Mouse (Mus musculus) liver, embryonic 15.5 days (tissue): ENCODE measurements around the gene Tpbg. TPM values are rescaled to one million over a fixed set of nuclear protein-coding genes. Genes with fewer than 3 reads are reported as not detected.

ENCODE experiments used
- ATAC-seq: fragments of 200-750 bp; cut with Nextera tagmentation; 2 replicates; pipeline ENCODE4 v1.8.0; 2017; ENCODE audit warnings: moderate number of reproducible peaks, mild to moderate bottlenecking, moderate library complexity; ENCODE audit not compliant: insufficient read depth
- H3K27ac ChIP-seq: fragments of 300-500 bp; sonication (generic); replicated peaks from 2 replicates; pipeline ENCODE4 v1.5.1; 2015; ENCODE audit warnings: mild to moderate bottlenecking, inconsistent platforms
- H3K27me3 ChIP-seq: fragments of 300-500 bp; sonication (generic); 2 replicates; pipeline ENCODE4 v1.6.1; 2015; ENCODE audit warnings: mild to moderate bottlenecking, inconsistent platforms
- H3K36me3 ChIP-seq: fragments of 300-500 bp; sonication (generic); replicated peaks from 2 replicates; pipeline ENCODE4 v1.6.1; 2015; ENCODE audit warnings: moderate library complexity, mild to moderate bottlenecking, inconsistent platforms
- H3K4me1 ChIP-seq: fragments of 300-500 bp; sonication (generic); replicated peaks from 2 replicates; pipeline ENCODE4 v1.6.1; 2015; ENCODE audit warnings: inconsistent platforms
- H3K4me2 ChIP-seq: fragments of 300-500 bp; sonication (generic); 2 replicates; pipeline ENCODE4 v1.6.1; 2015; ENCODE audit warnings: moderate library complexity, mild to moderate bottlenecking, inconsistent platforms
- H3K4me3 ChIP-seq: fragments of 300-500 bp; sonication (generic); replicated peaks from 2 replicates; pipeline ENCODE4 v1.5.1; 2015; ENCODE audit warnings: mild to moderate bottlenecking, inconsistent platforms
- H3K9ac ChIP-seq: fragments of 300-500 bp; sonication (generic); 2 replicates; pipeline ENCODE4 v1.6.1; 2015; ENCODE audit warnings: moderate library complexity, mild to moderate bottlenecking, inconsistent platforms
- H3K9me3 ChIP-seq: fragments of 300-500 bp; sonication (generic); replicated peaks from 2 replicates; pipeline ENCODE4 v1.6.1; 2016; ENCODE audit warnings: inconsistent platforms
- WGBS: fragments of 180-500 bp; shearing (Covaris S2); methylation state at CpG from one replicate; pipeline ENCODE4 v1.1.7; 2015; ENCODE audit warnings: mixed read lengths; ENCODE audit not compliant: insufficient replicate concordance; 5-methylcytosine and 5-hydroxymethylcytosine counted together
- polyA plus RNA-seq: library from polyadenylated mRNA; unstranded; fragments of >200 nt; fragmentation: Nextera tagmentation; extraction: Ambion mirVana; gene quantifications from 2 replicates; pipeline ENCODE4 v1.2.1, GENCODE M21; 2015

The Tpbg gene
- polyA plus RNA-seq, 1 experiment from 2014 or later = 0.30 TPM

DNA sequence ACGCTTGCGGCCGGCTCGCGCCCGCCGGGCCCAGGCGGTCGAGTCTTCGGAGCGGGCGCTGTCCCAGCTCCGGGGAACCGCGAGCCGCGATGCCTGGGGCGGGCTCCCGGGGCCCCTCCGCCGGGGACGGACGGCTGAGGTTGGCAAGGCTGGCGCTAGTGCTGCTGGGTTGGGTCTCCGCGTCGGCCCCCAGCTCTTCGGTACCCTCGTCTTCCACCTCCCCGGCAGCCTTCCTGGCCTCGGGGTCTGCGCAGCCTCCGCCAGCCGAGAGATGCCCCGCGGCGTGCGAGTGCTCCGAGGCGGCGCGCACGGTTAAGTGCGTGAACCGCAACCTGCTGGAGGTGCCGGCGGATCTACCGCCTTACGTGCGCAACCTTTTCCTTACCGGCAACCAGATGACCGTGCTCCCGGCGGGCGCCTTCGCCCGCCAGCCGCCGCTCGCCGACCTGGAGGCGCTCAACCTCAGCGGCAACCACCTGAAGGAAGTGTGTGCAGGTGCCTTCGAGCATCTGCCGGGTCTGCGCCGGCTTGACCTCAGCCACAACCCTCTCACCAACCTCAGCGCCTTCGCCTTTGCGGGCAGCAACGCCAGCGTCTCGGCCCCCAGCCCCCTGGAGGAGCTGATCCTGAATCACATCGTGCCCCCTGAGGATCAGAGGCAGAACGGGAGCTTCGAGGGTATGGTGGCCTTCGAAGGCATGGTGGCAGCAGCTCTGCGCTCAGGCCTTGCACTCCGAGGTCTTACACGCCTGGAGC is 1.9 kb downstream of the Tpbg start:
- H3K4me3 ChIP-seq = peak overlapping the region; percentile 48
- H3K36me3 ChIP-seq = no peaks in the 10 kb centered on the region
- no peak overlapping the region for H3K27ac ChIP-seq
- no peak for ATAC-seq
- H3K9ac ChIP-seq = no peak overlapping the region
- H3K4me1 ChIP-seq = 0 out of 2 replicates have a peak, but pooled peaks cover 4% of the 10 kb centered on the region
- H3K9me3 ChIP-seq = no peaks in the 10 kb centered on the region
- peak overlapping the region; percentile 71 for H3K4me2 ChIP-seq
- H3K27me3 ChIP-seq = peaks cover 57% of the 10 kb centered on the region
- WGBS = 4% methylated on average over 69 of the region's 80 CpGs

DNA sequence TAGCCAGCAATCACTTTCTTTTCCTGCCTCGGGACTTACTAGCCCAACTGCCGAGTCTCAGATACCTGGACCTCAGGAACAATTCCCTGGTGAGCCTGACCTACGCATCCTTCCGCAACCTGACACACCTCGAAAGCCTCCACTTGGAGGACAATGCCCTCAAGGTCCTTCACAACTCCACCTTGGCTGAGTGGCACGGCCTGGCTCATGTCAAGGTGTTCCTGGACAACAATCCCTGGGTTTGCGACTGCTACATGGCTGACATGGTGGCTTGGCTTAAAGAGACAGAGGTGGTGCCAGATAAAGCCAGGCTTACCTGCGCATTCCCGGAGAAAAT is 2.4 kb downstream of the Tpbg start:
- Histone ChIP-seq H3K4me2 (peak overlapping the region; percentile 71), H3K4me3 (no peak overlapping the region), H3K36me3 (no peaks in the 10 kb centered on the region), H3K27ac (no peak overlapping the region), H3K9ac (no peak overlapping the region), H3K9me3 (no peaks in the 10 kb centered on the region), H3K4me1 (0 out of 2 replicates have a peak, but pooled peaks cover 4% of the 10 kb centered on the region), H3K27me3 (peaks cover 57% of the 10 kb centered on the region)
- ATAC-seq = no peak
- WGBS = 65% methylated on average over 9 of the region's 9 CpGs

DNA sequence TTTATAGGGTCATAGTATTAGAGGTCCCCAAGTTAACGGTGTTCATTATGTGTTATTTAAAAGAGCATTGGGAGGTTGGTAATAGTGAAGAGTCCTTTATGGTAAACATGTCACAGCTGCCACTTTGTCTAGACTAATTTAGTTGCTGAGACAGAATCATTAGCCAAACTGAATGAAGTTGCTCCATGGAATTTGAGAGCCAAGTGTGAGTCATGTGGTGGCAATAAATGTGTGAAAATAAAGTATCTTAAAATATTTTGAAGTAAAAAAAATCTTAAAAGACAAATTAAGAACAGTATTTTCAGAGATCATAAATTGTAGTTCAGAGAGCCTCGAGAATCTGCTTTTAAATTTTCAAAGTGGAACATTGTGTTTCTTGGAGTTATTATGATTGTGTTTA is 4.0 kb downstream of the Tpbg start:
- H3K27me3 ChIP-seq = peaks cover 44% of the 10 kb centered on the region
- H3K36me3 ChIP-seq = no peaks in the 10 kb centered on the region
- 56% methylated on average over 2 of the region's 2 CpGs for WGBS

DNA sequence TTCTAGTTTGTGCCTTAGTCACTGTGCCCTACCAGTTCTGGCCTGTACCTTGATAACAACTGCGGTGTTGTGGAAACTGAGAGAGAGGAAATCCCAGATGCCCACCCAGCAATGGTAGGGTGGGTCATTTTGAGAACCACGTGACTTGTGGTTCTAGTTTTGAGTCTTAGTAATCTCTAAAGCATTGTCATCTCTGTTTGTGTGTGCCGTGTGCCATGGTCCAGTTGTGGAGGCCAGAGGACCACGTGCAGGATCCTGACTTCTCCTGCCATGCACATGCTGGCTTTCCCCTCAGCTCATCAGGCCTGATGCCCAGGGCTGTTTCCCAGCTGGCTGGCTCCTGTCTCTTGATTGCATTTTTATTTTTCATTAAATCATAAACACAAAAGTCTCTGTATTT is 12.6 kb downstream of the Tpbg start:
- no peak for ATAC-seq
- no peak overlapping the region for H3K4me3 ChIP-seq
- H3K27me3 ChIP-seq = no peaks in the 10 kb centered on the region
- H3K4me1 ChIP-seq = no peaks in the 10 kb centered on the region
- no peaks in the 10 kb centered on the region for H3K36me3 ChIP-seq
- H3K27ac ChIP-seq = no peak overlapping the region
- 52% methylated on average over 4 of the region's 4 CpGs for WGBS
- no peak overlapping the region for H3K4me2 ChIP-seq
- H3K9ac ChIP-seq = no peak overlapping the region
- no peaks in the 10 kb centered on the region for H3K9me3 ChIP-seq

More for the DNA sequence above, 4.0 kb downstream of the Tpbg start:
- no peak overlapping the region for H3K4me2 ChIP-seq
- H3K4me3 ChIP-seq = no peak overlapping the region
- 0 out of 2 replicates have a peak, but pooled peaks cover 4% of the 10 kb centered on the region for H3K4me1 ChIP-seq
- H3K27ac ChIP-seq = no peak overlapping the region
- H3K9me3 ChIP-seq = no peaks in the 10 kb centered on the region
- ATAC-seq = no peak
- no peak overlapping the region for H3K9ac ChIP-seq

DNA sequence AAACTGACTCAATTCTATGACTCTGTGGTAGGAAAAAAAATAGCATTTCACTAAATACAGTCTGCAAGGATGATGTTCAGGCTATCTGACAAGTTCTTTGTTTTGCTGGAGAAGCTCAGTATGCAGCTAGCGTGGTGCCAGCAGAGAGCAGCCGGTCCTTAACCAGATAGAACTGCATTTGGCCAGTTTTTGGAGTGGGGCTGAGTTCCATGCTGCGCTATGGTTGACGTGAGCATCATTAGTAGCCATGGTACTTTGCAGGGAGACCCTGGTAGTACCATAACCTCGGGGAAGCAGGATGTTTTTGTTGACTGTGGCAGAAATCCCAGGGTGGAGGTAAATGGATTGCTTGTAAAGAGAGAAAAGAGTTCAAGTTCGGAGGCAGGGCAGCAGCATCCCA is 14.3 kb downstream of the Tpbg start:
- Histone ChIP-seq H3K9ac (no peak overlapping the region), H3K27me3 (no peaks in the 10 kb centered on the region), H3K36me3 (no peaks in the 10 kb centered on the region), H3K4me3 (no peak overlapping the region), H3K4me1 (no peaks in the 10 kb centered on the region), H3K4me2 (no peak overlapping the region), H3K9me3 (no peaks in the 10 kb centered on the region), H3K27ac (no peak overlapping the region)
- no peak for ATAC-seq
- 50% methylated on average over 6 of the region's 6 CpGs for WGBS

DNA sequence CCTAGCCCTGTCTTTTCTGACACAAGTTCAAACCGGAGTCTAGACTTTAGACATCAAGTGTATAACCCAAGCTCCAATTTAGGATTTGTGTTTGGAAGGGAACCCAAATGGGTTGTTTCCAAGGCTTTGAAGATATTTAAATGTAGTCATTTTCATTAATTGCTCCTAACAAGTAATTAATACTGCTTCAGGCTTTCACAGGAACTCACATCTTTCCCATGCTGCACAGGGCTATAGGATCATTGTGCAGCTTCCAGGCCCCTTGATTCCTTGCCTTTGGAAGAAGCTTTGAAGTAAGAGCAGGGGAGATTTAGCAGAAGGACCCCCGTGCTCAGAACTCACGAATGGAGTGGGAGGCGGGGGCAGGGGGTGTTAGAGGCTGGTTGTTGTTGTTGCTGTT is 18.9 kb downstream of the Tpbg start:
- Histone ChIP-seq H3K4me1 (no peaks in the 10 kb centered on the region), H3K9me3 (no peaks in the 10 kb centered on the region), H3K27me3 (no peaks in the 10 kb centered on the region), H3K4me2 (no peak overlapping the region), H3K9ac (no peak overlapping the region), H3K4me3 (no peak overlapping the region), H3K27ac (no peak overlapping the region), H3K36me3 (no peaks in the 10 kb centered on the region)
- no peak for ATAC-seq
- 38% methylated on average over 4 of the region's 4 CpGs for WGBS

DNA sequence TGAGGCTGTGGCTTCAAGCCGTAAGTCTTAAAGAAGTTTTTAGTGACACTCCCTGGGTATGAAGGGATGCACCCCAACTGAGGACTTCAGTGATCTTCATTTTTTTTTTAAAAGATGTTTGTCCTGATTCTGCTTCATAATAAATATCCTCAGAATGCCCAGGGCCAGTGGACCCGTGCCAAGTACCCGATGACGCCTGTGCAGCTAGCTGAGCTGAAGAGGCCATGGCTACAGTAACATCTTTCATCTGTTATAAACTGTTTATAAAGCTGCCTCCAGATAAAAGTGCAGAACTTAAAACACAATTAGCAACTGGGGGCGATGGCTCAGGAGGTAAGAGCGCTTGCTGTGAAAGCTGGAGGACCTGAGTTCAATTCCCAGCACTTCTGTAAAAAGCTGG is 20.4 kb downstream of the Tpbg start:
- no peak for ATAC-seq
- no peak overlapping the region for H3K4me3 ChIP-seq
- H3K4me2 ChIP-seq = no peak overlapping the region
- no peaks in the 10 kb centered on the region for H3K4me1 ChIP-seq
- H3K27me3 ChIP-seq = no peaks in the 10 kb centered on the region
- no peaks in the 10 kb centered on the region for H3K36me3 ChIP-seq
- H3K27ac ChIP-seq = no peak overlapping the region
- H3K9me3 ChIP-seq = no peaks in the 10 kb centered on the region
- no peak overlapping the region for H3K9ac ChIP-seq
- 65% methylated on average over 6 of the region's 6 CpGs for WGBS

DNA sequence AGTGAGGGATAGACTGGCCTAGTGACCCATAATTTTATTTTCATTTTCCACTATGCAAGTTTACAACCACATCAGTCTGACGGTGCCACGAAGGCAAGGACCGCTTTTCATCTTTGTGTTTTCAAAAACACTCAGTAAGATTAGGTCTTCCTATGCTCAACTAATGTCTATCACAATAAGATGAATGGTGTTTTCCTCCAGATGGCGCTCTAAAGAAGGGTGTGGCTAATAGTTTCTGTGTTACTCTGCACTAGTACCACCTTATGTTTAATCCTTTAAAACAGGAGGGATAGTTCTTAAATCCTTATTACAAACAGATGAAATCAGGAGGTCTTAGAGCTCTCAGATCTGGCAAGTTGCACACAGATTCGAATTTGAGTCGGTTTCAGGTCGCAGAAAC is 30.7 kb downstream of the Tpbg start:
- no peak overlapping the region for H3K4me3 ChIP-seq
- no peaks in the 10 kb centered on the region for H3K27me3 ChIP-seq
- WGBS = 60% methylated on average over 7 of the region's 7 CpGs
- H3K9ac ChIP-seq = no peak overlapping the region
- ATAC-seq = no peak
- H3K4me2 ChIP-seq = no peak overlapping the region
- no peaks in the 10 kb centered on the region for H3K4me1 ChIP-seq
- no peaks in the 10 kb centered on the region for H3K9me3 ChIP-seq
- H3K36me3 ChIP-seq = no peaks in the 10 kb centered on the region
- H3K27ac ChIP-seq = no peak overlapping the region

DNA sequence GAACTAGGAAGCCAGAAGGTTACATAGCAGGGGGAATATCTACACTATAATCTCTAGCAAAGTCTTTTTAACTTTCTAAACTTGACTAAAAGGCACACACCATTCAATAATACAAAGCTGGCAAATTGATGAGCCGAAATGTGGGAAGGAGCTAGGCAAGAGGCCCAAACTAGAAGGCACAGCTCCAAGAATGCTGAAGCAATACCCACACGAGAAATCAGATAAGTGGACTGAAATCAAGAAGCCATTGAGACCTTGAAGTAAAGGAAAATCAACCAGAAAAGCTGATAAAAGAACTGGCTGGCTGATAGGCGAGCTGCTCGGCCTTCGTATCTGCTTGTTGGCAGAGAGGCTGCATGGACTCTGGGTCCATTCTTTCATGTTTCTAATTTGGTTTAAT is 51.5 kb downstream of the Tpbg start:
- WGBS = 59% methylated on average over 5 of the region's 5 CpGs
- Histone ChIP-seq H3K36me3 (no peaks in the 10 kb centered on the region), H3K27ac (no peak overlapping the region), H3K9ac (no peak overlapping the region), H3K27me3 (no peaks in the 10 kb centered on the region), H3K4me3 (no peak overlapping the region), H3K9me3 (no peaks in the 10 kb centered on the region), H3K4me1 (no peaks in the 10 kb centered on the region), H3K4me2 (no peak overlapping the region)
- ATAC-seq = no peak

Other genes starting within 250 kb of the Tpbg start
- gene Ibtk, start 93.0 kb upstream of the Tpbg start, polyA plus RNA-seq = 23.9 and 25.9 TPM in 2 replicates